Mouse (Mus musculus) mammary gland, adult 2 months (tissue): ENCODE measurements around the gene Zfp664. TPM values are rescaled to one million over a fixed set of nuclear protein-coding genes. Genes with fewer than 3 reads are reported as not detected.

Experiments
- polyA plus RNA-seq: library from polyadenylated mRNA; depleted of rRNA; stranded (reverse); fragments of >200 nt; gene quantifications from 2 replicates; pipeline ENCODE4 v1.2.3, GENCODE M21; 2012; ENCODE audit warnings: low replicate concordance; rRNA removed

Zfp664 gene
- polyA plus RNA-seq = 31.5 and 35.3 TPM in 2 replicates

GRCm38 (mm10) chr5:124862013-124862866, at the start of gene Zfp664, which contains the start of gene Ccdc92:
Zfp664 (plus strand) TSS chr5:124862691.
Ccdc92 (minus strand) TSS chr5:124862424.

Other genes starting within 250 kb of the Zfp664 start
- gene Atp6v0a2, start 234.1 kb upstream of the Zfp664 start, polyA plus RNA-seq = 56.2 and 58.1 TPM in 2 replicates
- gene Dnah10, start 137.6 kb upstream of the Zfp664 start, polyA plus RNA-seq = 0.09 and 0.11 TPM in 2 replicates
- gene Ccdc92, start 267 bp upstream of the Zfp664 start, polyA plus RNA-seq = 7.5 and 13.0 TPM in 2 replicates
- 2.1 and 3.3 TPM in 2 replicates for gene Rflna, start 140.5 kb downstream of the Zfp664 start, polyA plus RNA-seq